Mouse (Mus musculus) CD8-positive naive resting alpha-beta T cell, adult 2 months (primary cell): ENCODE data around the gene Hexim1.
A peak's percentile ranks its signal among the peaks of the same experiment; 100 is the strongest.

ENCODE experiments used
- DNase-seq, 2 experiments: peaks; one replicate each; pipeline ENCODE4 v3.0.0; 2022; ENCODE audit warnings: low read depth in 2 of 2, low spot score in 2 of 2

Gene Hexim1

GRCm38 (mm10) chr11:103116008-103116818 lies at the start of gene Hexim1:
TSS of gene Hexim1 (plus strand) at chr11:103116231.
- DNase-seq = peak; percentile 100

- DNase-seq = no peak
Measured at GRCm38 (mm10) chr11:103067051-103067361, 49.0 kb upstream of the Hexim1 start.

- no peak for DNase-seq
Measured at GRCm38 (mm10) chr11:103067457-103068001, 48.5 kb upstream of the Hexim1 start.

GRCm38 (mm10) chr11:103068272-103068671 lies 47.8 kb upstream of the Hexim1 start:
- DNase-seq = no peak

GRCm38 (mm10) chr11:103068884-103069283 lies 47.1 kb upstream of the Hexim1 start:
- no peak for DNase-seq

- DNase-seq = no peak
Measured at GRCm38 (mm10) chr11:103069731-103070130, 46.3 kb upstream of the Hexim1 start.

- no peak for DNase-seq
Measured at GRCm38 (mm10) chr11:103070322-103070880, 45.6 kb upstream of the Hexim1 start.

- DNase-seq = no peak
Measured at GRCm38 (mm10) chr11:103073671-103074070, 42.4 kb upstream of the Hexim1 start.

- DNase-seq = no peak
Measured at GRCm38 (mm10) chr11:103074121-103074650, 41.8 kb upstream of the Hexim1 start.

- no peak for DNase-seq
Measured at GRCm38 (mm10) chr11:103074796-103075323, 41.2 kb upstream of the Hexim1 start.

GRCm38 (mm10) chr11:103076010-103076409 lies 40.0 kb upstream of the Hexim1 start:
- no peak for DNase-seq

GRCm38 (mm10) chr11:103076581-103076980 lies 39.5 kb upstream of the Hexim1 start:
- DNase-seq = no peak

- no peak for DNase-seq
Measured at GRCm38 (mm10) chr11:103078131-103078530, 37.9 kb upstream of the Hexim1 start.

- DNase-seq = no peak
Measured at GRCm38 (mm10) chr11:103080323-103081091, 35.5 kb upstream of the Hexim1 start.

- no peak for DNase-seq
Measured at GRCm38 (mm10) chr11:103081631-103082030, 34.4 kb upstream of the Hexim1 start.

- DNase-seq = no peak
Measured at GRCm38 (mm10) chr11:103093306-103093705, 22.7 kb upstream of the Hexim1 start.

GRCm38 (mm10) chr11:103093862-103094833 lies 21.9 kb upstream of the Hexim1 start:
- no peak for DNase-seq

- DNase-seq = no peak
Measured at GRCm38 (mm10) chr11:103095107-103095670, 20.8 kb upstream of the Hexim1 start.

GRCm38 (mm10) chr11:103095801-103096200 lies 20.2 kb upstream of the Hexim1 start:
- DNase-seq = no peak
